Mouse (Mus musculus): Measurements from ENCODE around the gene Pdia6. TPM values are rescaled to one million over a fixed set of nuclear protein-coding genes. Genes with fewer than 3 reads are reported as not detected.

Gene Pdia6
- total RNA-seq, 2 experiments from 2014 or later: 146 to 153 TPM

Other genes starting within 250 kb of the Pdia6 start
- gene Kcnf1, start 89.7 kb upstream of the Pdia6 start, total RNA-seq (2021): 10 to 100 TPM; 41.3 to 53.9 TPM
- 1 to 10 TPM; 2.9 to 3.4 TPM for gene Atp6v1c2, start 62.8 kb downstream of the Pdia6 start, total RNA-seq (2021)
- gene Nol10, start 81.9 kb downstream of the Pdia6 start, total RNA-seq (2021): 10 to 100 TPM; 19.5 to 19.7 TPM

All from layer of hippocampus, adult 18-20 months (tissue).